Mouse (Mus musculus): ENCODE measurements around the gene Palld. TPM values are rescaled to one million over a fixed set of nuclear protein-coding genes. Genes with fewer than 3 reads are reported as not detected.

The Palld gene
- polyA plus RNA-seq, 1 experiment from 2014 or later, result 71.1 TPM

DNA sequence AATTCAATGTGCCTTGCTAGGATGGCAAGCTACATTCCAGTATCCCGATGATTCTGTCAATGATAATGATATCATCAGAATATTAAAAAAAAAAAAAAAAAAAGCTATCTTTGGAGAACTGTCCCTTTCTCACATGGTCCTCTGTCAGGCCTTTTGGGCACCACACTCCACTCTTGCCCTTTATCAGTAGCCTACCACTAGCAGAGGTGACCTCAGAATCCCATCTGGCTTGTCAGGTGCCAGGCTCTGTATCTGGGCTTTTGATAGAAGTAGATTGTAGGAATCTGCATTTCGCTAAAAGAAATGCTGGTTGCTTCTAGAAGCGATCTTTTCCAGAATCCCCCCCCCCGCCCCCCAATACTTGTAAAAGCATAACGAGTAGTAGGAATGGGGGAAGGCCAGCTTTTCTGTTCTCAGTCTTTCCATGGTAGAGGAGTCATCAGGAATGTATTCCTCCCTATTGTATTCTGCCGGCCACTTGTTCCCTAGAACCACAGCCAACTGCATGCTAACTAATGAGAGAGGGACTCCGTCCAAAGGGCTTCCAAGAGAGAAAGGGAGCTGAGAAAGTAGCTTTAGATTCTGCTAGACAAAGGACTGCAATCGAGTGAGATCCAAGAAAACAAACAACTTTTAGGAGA is 143.7 kb downstream of the Palld start:
- H3K4me3 ChIP-seq, result peak overlapping the region; percentile 73
- no peak for DNase-seq (ENCODE audit: low spot score)
- 26% methylated on average over 8 of the region's 8 CpGs for WGBS
- no peaks in the 10 kb centered on the region for H3K27me3 ChIP-seq (ENCODE audit: low read depth, poor library complexity, severe bottlenecking)
- H3K36me3 ChIP-seq, result peaks cover 7% of the 10 kb centered on the region; the same call in 1 of the 2 replicates
- peaks cover 39% of the 10 kb centered on the region for H3K4me1 ChIP-seq
- peak overlapping the region; percentile 91 for H3K27ac ChIP-seq
- H3K9me3 ChIP-seq (replicated peaks), result no peaks in the 10 kb centered on the region

DNA sequence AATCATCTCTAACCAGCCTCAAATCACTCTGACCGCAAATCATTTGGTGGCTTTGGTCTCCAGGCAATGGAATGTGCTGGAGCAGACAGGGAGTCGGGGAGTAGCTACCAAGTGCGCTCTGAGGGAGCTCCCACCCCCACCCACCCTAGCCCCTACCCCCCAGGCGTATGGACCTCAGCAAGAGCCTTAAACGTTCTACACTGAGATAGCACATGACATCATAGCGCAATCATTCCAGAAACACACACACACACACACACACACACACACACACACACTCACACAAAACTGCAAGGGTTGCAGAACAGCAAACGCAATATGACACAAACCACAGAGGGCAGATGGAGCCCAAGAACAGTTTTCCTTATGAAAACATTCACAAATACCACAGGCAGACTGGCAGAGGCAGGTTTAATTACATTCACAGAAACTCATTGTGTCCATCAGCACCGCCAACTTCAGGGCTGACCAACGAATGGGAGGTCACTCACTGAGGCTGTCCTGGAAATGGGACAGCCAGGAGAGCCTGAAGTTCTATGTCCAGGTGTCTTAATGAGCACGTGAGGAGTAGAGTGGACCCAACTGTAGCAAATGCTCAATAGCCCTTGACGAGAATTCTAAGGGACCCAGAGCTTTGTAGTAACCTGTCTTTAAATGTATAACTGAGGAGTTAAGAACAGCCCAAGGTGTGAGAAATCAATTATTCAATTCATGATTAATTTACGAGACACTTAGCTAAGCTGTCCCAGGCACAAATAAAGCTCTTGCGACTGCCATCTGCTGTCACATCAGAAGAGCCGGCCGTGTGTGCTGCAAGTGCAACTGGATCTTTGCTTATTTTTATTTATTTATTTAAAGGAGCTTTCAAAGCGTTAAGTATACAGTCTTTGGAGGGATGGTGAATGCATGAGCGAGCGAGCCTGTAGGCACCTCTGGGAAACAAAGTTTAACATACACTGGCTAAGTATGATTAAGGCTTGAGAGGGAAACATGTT is 145.2 kb downstream of the Palld start:
- no peaks in the 10 kb centered on the region for H3K9me3 ChIP-seq (replicated peaks)
- peak overlapping the region; percentile 73; the same call in 1 of the 2 replicates for H3K4me3 ChIP-seq
- H3K27me3 ChIP-seq (ENCODE audit: low read depth, poor library complexity, severe bottlenecking), result no peaks in the 10 kb centered on the region
- peak; percentile 42 for DNase-seq (ENCODE audit: low spot score)
- WGBS, result 29% methylated on average over 18 of the region's 18 CpGs
- peaks cover 39% of the 10 kb centered on the region for H3K4me1 ChIP-seq
- peak overlapping the region; percentile 14; the same call in 1 of the 2 replicates for H3K27ac ChIP-seq
- peaks cover 12% of the 10 kb centered on the region; the same call in 1 of the 2 replicates for H3K36me3 ChIP-seq

DNA sequence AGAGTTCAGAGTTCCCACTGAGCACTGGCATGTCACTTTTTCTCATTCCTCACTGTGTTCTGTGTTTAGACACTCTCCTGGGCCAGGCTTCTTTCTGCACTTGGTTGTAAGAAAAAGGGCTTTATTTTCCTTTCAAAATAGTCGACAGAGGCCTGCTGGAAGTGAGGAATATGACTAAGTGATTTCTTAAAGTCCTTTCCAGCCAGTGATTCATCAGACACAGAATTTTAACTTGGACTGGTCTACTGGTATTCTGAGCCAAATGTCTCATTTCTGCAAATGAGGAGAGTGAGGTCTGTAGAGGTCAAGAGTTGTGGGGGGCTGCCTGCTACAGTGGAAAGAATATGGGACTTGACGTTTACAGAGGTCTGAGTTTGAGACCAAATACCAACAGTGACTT is 147.3 kb downstream of the Palld start:
- no peaks in the 10 kb centered on the region for H3K27me3 ChIP-seq (ENCODE audit: low read depth, poor library complexity, severe bottlenecking)
- peaks cover 38% of the 10 kb centered on the region for H3K4me1 ChIP-seq
- no peak for DNase-seq (ENCODE audit: low spot score)
- WGBS, result 94% methylated on average over 2 of the region's 2 CpGs
- H3K9me3 ChIP-seq (replicated peaks), result no peaks in the 10 kb centered on the region
- H3K27ac ChIP-seq, result no peak overlapping the region
- no peak overlapping the region for H3K4me3 ChIP-seq
- H3K36me3 ChIP-seq, result peaks cover 13% of the 10 kb centered on the region; the same call in 1 of the 2 replicates

DNA sequence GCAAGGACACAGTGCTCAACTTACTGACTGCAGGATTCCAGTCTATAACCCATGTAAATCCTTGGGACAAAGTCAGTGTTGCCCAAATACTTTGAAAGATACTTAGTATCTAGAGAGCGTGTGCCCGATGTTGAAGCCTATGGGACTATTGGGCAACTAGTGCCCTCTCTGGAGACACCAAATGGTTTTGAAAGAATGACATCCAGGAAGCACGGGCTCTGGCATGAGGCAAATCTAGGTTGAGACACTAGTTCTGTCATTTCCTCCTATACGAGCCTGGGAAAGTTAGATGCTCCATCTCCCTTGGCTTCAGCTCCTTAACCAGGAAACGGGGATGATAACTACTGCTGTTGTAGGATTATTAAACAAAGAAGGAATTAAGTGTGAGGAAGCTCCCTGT is 155.4 kb downstream of the Palld start:
- WGBS, result 94% methylated on average over 5 of the region's 5 CpGs
- no peak overlapping the region for H3K27ac ChIP-seq
- no peaks in the 10 kb centered on the region for H3K9me3 ChIP-seq (replicated peaks)
- no peaks in the 10 kb centered on the region for H3K27me3 ChIP-seq (ENCODE audit: low read depth, poor library complexity, severe bottlenecking)
- H3K4me3 ChIP-seq, result no peak overlapping the region
- peaks cover 12% of the 10 kb centered on the region for H3K4me1 ChIP-seq
- peaks cover 6% of the 10 kb centered on the region; the same call in 1 of the 2 replicates for H3K36me3 ChIP-seq
- no peak for DNase-seq (ENCODE audit: low spot score)

DNA sequence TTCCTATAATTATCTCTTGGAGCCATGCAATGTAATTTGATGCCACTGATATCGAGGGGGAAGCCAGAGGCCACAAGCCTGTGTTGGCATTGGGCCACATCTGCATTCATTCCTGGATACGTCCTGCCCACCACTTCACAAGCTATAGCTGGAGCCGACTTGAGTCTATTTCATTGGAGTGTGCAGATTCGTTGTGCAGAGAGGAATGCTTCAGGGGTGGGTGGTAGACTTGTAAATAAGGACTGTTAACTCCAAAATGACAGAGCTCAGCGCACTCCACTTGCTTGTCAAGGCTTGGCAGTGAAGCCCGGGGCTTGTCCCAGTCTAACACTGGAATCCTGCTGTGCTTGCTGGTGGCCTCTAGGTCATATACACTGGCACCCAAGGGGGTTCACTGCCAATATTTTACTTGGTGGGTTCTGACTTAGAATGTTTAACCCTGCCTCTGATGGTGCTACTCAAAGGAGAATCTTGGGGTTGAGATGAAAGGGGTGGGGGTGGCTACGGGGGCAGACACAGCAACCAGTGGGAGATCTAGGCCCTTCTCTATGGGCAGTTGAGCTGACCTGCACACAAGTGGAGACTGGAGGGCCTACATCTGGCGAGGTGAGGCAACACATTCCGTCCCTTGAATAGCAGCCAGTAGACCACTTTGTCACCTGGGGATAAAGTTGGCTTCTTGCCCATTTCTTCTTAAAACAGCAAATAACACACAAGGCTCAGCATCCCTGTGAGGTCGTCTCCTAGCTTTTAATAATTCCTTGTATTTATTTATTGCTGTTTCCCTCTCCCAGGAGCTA is 157.1 kb downstream of the Palld start:
- Histone ChIP-seq H3K4me1 (peaks cover 12% of the 10 kb centered on the region), H3K27me3 (ENCODE audit: low read depth, poor library complexity, severe bottlenecking) (no peaks in the 10 kb centered on the region), H3K4me3 (no peak overlapping the region), H3K36me3 (peaks cover 6% of the 10 kb centered on the region; the same call in 1 of the 2 replicates), H3K27ac (peak overlapping the region; percentile 50; the same call in 1 of the 2 replicates), H3K9me3 (replicated peaks) (no peaks in the 10 kb centered on the region)
- WGBS, result 53% methylated on average over 10 of the region's 10 CpGs
- no peak for DNase-seq (ENCODE audit: low spot score)

DNA sequence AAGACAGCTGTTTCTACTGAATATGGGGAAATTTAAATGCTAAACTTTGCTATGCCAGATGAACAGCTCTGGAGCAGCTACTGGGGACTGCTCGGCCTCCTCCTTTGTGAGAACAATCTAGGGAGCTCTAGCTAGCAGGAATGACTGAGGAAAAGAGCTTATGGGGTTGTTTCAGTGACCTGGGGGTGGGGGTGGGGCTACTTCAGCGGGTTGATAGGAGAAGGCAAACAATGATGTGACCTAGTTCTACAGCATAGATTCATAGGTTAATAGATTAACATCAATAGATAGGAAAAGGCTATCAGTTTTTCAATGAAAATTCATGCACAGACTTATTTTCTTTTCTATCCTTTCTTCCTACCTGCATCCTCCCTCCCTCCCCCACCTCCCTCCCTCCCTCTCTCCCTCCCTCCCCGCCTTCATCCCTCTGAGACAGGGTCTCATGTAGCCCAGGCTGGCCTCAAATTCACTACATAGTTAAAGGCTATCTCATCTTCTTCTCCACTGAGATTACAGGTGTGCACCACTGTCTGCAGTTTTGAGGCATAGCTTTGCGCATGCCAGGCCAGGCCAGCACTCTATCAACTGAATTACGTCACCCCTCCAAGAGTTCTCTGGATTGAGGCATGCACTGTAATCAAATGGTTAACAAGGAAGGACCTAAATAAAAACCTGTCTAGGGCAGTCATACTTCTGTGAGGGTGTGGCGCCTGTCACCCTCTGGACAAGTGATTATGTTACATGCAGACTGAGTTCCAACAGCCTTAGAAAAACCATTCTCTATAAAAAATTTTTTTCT is 158.5 kb downstream of the Palld start:
- WGBS, result 83% methylated on average over 6 of the region's 6 CpGs
- Histone ChIP-seq H3K36me3 (no peaks in the 10 kb centered on the region), H3K4me3 (no peak overlapping the region), H3K4me1 (peaks cover 12% of the 10 kb centered on the region), H3K9me3 (replicated peaks) (no peaks in the 10 kb centered on the region), H3K27ac (no peak overlapping the region), H3K27me3 (ENCODE audit: low read depth, poor library complexity, severe bottlenecking) (no peaks in the 10 kb centered on the region)
- DNase-seq (ENCODE audit: low spot score), result no peak

DNA sequence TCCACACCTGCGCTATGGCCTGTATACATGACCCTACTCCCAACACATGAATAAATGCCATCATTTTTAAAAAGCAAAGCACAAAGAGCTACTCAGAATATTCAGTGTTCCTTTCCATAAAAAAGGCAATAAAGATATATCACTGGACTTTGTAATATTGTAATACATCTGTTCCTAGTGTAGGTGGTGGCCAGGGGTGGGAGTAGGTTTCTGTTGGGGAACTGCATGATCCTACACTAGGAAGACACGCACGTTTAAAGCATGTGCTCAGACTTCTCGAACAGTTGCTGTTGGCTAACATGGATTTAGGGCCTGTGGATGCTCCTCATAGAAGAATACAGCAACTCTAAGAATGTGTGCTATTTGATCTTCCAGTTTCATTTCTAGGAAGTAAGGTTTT is 165.0 kb downstream of the Palld start:
- Histone ChIP-seq H3K27me3 (ENCODE audit: low read depth, poor library complexity, severe bottlenecking) (no peaks in the 10 kb centered on the region), H3K36me3 (peaks cover 3% of the 10 kb centered on the region), H3K4me1 (no peaks in the 10 kb centered on the region), H3K4me3 (no peak overlapping the region), H3K27ac (no peak overlapping the region), H3K9me3 (replicated peaks) (no peaks in the 10 kb centered on the region)
- WGBS, result 91% methylated on average over 4 of the region's 4 CpGs
- no peak for DNase-seq (ENCODE audit: low spot score)

DNA sequence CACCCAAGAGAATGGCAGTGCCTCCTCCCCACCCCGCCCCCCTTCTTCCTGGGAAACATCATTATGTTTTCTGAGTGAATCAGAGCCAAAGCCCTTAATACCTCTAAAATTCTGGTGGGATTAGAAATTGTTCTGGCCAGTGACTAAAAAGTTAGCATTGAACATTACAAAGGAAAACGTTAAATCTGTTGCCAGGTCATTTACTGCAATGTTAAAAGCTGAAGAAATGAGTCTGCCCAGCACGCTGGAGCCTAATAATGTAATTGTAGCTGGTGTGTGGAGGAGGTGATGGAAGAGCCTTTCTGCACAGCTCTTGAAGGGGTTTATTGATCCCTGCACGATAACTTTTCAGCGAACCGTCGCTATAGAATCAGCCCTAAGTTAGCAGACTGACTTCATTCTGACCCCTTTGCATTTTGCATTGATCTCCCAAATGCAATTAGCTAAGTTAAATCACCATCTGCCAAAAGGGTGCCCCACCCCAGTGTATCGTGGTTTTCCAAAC is 165.7 kb downstream of the Palld start:
- Histone ChIP-seq H3K4me3 (no peak overlapping the region), H3K36me3 (peaks cover 3% of the 10 kb centered on the region), H3K4me1 (no peaks in the 10 kb centered on the region), H3K27ac (no peak overlapping the region), H3K9me3 (replicated peaks) (no peaks in the 10 kb centered on the region), H3K27me3 (ENCODE audit: low read depth, poor library complexity, severe bottlenecking) (no peaks in the 10 kb centered on the region)
- DNase-seq (ENCODE audit: low spot score), result no peak
- WGBS, result 91% methylated on average over 8 of the region's 8 CpGs

DNA sequence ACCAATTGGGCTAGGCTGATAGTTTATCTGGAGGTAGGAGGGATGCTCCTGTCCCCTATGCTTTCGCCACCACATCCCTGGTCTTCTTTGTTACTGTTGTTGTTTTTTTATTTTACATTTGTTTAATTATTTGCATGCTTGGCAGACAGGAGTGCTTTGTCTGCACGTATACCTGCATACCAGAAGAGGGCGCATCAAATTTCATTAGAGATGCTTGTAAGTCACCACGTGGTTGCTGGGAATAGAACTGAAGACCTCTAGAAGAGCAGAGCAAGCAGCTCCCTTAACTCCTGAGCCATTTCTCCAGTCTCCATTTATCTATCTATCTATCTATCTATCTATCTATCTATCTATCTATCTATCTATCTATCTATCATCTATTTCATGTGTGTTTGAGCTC is 166.4 kb downstream of the Palld start:
- Histone ChIP-seq H3K27me3 (ENCODE audit: low read depth, poor library complexity, severe bottlenecking) (no peaks in the 10 kb centered on the region), H3K9me3 (replicated peaks) (no peaks in the 10 kb centered on the region), H3K27ac (no peak overlapping the region), H3K4me1 (0 out of 2 replicates have a peak, but pooled peaks cover 2% of the 10 kb centered on the region), H3K4me3 (no peak overlapping the region), H3K36me3 (peaks cover 3% of the 10 kb centered on the region)
- 54% methylated on average over 4 of the region's 4 CpGs for WGBS
- no peak for DNase-seq (ENCODE audit: low spot score)

DNA sequence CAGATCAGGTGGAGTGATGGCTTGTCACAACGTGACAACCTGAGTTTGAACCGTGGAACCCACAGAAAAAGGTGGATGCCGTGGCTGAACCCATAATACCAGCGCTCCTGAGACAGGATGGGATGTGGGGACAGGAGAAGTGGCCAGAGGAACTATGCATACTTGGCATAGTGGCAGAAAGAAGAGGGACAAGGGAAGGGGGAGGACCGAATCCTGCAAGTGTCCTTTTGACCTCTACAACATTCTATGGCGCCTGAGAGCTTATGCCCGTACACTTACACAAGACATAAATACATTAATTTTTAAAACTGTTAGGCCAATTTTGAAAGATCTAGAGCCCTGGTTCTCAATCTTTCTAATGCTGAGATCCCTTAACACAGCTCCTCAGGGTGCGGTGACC is 168.3 kb downstream of the Palld start:
- peak; percentile 10 for DNase-seq (ENCODE audit: low spot score)
- H3K4me1 ChIP-seq, result 0 out of 2 replicates have a peak, but pooled peaks cover 2% of the 10 kb centered on the region
- H3K27ac ChIP-seq, result no peak overlapping the region
- no peaks in the 10 kb centered on the region for H3K9me3 ChIP-seq (replicated peaks)
- WGBS, result 92% methylated on average over 8 of the region's 8 CpGs
- peaks cover 3% of the 10 kb centered on the region for H3K36me3 ChIP-seq
- H3K27me3 ChIP-seq (ENCODE audit: low read depth, poor library complexity, severe bottlenecking), result no peaks in the 10 kb centered on the region
- H3K4me3 ChIP-seq, result no peak overlapping the region

DNA sequence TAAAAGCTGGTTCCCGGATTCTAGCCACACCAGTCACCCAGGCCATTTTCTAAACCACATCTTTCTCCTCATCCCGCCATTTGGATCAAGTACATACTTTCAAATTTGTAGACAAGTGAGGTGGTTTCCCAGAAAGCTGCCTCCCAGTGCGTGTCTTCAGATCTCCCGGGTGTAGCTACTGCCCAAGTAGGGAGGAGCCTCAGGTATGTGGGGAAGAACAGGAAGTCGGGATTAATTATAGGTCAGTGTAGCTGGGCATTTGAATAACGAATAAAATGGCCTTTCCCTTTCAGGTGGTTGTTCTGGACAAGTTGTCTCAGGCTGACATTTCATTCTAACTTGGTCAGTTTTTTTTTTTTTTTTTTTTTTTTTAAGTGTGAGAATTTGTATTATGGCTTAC is 170.3 kb downstream of the Palld start:
- H3K27ac ChIP-seq, result no peak overlapping the region
- H3K36me3 ChIP-seq, result no peaks in the 10 kb centered on the region
- WGBS, result 75% methylated on average over 6 of the region's 6 CpGs
- no peaks in the 10 kb centered on the region for H3K9me3 ChIP-seq (replicated peaks)
- 0 out of 2 replicates have a peak, but pooled peaks cover 2% of the 10 kb centered on the region for H3K4me1 ChIP-seq
- H3K4me3 ChIP-seq, result no peak overlapping the region
- peak; percentile 26 for DNase-seq (ENCODE audit: low spot score)
- H3K27me3 ChIP-seq (ENCODE audit: low read depth, poor library complexity, severe bottlenecking), result no peaks in the 10 kb centered on the region
